ENCODE assay signal across 16 mouse cellular contexts in genomic region chr16:44264916-44265315, GRCm38 (mm10).
"Had no signal": no experiment of that assay in that cellular context is flagged by ENCODE, and none has a peak within 500 bp of the region (broad histone marks: within the 10 kb centered on the region; RNA-seq: fewer than 3 reads in every experiment).

No protein-coding gene starts in this region.

- H3K9me3 ChIP-seq: neural tube, embryonic 13.5 days; neural tube, embryonic 15.5 days; stomach, embryonic 15.5 days had no signal

- H3K36me3 ChIP-seq: neural tube, embryonic 13.5 days; neural tube, embryonic 15.5 days; stomach, embryonic 15.5 days had no signal

- H3K27me3 ChIP-seq: neural tube, embryonic 13.5 days; neural tube, embryonic 15.5 days; stomach, embryonic 15.5 days had no signal

- DNase-seq: retina, postnatal 1 day; right cerebral cortex, adult 18-20 months; right cerebral cortex, postnatal 14 days; right cerebral cortex, postnatal 25 days; right cerebral cortex, postnatal 4 days; spleen, adult 18-20 months; thymus, adult 18-20 months; thymus, adult 2 months; thymus, postnatal 14 days; thymus, postnatal 25 days; thymus, postnatal 36 days; thymus, postnatal 4 days had no signal

- H3K4me1 ChIP-seq: neural tube, embryonic 13.5 days; neural tube, embryonic 15.5 days; stomach, embryonic 15.5 days had no signal

- H3K4me3 ChIP-seq: neural tube, embryonic 13.5 days; neural tube, embryonic 15.5 days; stomach, embryonic 15.5 days had no signal

- H3K9ac ChIP-seq: neural tube, embryonic 13.5 days; neural tube, embryonic 15.5 days; stomach, embryonic 15.5 days had no signal

- H3K27ac ChIP-seq: neural tube, embryonic 13.5 days; neural tube, embryonic 15.5 days; stomach, embryonic 15.5 days; stomach, postnatal 0 days had no signal

- H3K4me2 ChIP-seq: neural tube, embryonic 13.5 days; neural tube, embryonic 15.5 days; stomach, embryonic 15.5 days had no signal
